Comparison of ENCODE assay signal across 22 mouse cellular contexts in genomic region chr4:155286090-155286489, GRCm38 (mm10). TPM values are rescaled to one million over a fixed set of nuclear protein-coding genes. Genes with fewer than 3 reads are reported as not detected.
DNase-seq lines count a peak whose midpoint lies in the region; ATAC-seq and TF ChIP-seq lines count a peak whose summit lies in the region.
"Had no signal": no experiment of that assay in that cellular context is flagged by ENCODE, and none has a peak within 500 bp of the region (broad histone marks: within the 10 kb centered on the region; RNA-seq: fewer than 3 reads in every experiment).

No protein-coding gene starts in this region.

- no peaks in the 10 kb centered on the region for H3K9me3 ChIP-seq in midbrain, embryonic 11.5 days (ENCODE audit: control insufficient read depth, low read length)
- H3K9me3 ChIP-seq in midbrain, embryonic 13.5 days, result no peaks in the 10 kb centered on the region
- H3K9me3 ChIP-seq in limb, embryonic 10.5 days (replicated peaks), result no peaks in the 10 kb centered on the region
- no peaks in the 10 kb centered on the region for H3K9me3 ChIP-seq in intestine, postnatal 0 days (ENCODE audit: control insufficient read depth)
- H3K9me3 ChIP-seq: embryonic facial prominence, embryonic 10.5 days; embryonic facial prominence, embryonic 12.5 days; forebrain, embryonic 13.5 days; forebrain, embryonic 15.5 days had no signal

- no peaks in the 10 kb centered on the region for H3K27me3 ChIP-seq in midbrain, embryonic 11.5 days (ENCODE audit: control insufficient read depth, insufficient read depth, low read length)
- no peaks in the 10 kb centered on the region for H3K27me3 ChIP-seq in midbrain, embryonic 13.5 days
- no peaks in the 10 kb centered on the region for H3K27me3 ChIP-seq in limb, embryonic 10.5 days (ENCODE audit: low read depth, poor library complexity, severe bottlenecking)
- no peaks in the 10 kb centered on the region for H3K27me3 ChIP-seq in intestine, postnatal 0 days (replicated peaks; ENCODE audit: control insufficient read depth, insufficient read depth, low read length)
- H3K27me3 ChIP-seq: embryonic facial prominence, embryonic 12.5 days; forebrain, embryonic 13.5 days; forebrain, embryonic 15.5 days; Patski had no signal

- peak; percentile 19 for DNase-seq in midbrain, embryonic 11.5 days (ENCODE audit: low spot score, missing footprints)
- DNase-seq in limb, embryonic 10.5 days (ENCODE audit: low spot score), result no peak
- no peak for DNase-seq in kidney, postnatal 36 days
- DNase-seq: adrenal gland, adult 8-10 months; adrenal gland, postnatal 14 days; adrenal gland, postnatal 36 days; B cell, adult 2 months; cerebellum, adult 11-12 months; cerebellum, adult 2 months; cerebellum, adult 9-10 months; cerebellum, postnatal 10 days; cerebellum, postnatal 25 days; forebrain, postnatal 0 days had no signal

- no peaks in the 10 kb centered on the region for H3K4me1 ChIP-seq in midbrain, embryonic 11.5 days (ENCODE audit: control insufficient read depth, insufficient read depth, low read length)
- H3K4me1 ChIP-seq in midbrain, embryonic 13.5 days (replicated peaks), result peaks cover 20% of the 10 kb centered on the region
- peaks cover 72% of the 10 kb centered on the region for H3K4me1 ChIP-seq in limb, embryonic 10.5 days
- H3K4me1 ChIP-seq in intestine, postnatal 0 days (replicated peaks; ENCODE audit: control insufficient read depth, insufficient read depth, low read length), result peaks cover 8% of the 10 kb centered on the region; the same call in 1 of the 2 replicates

- H3K9ac ChIP-seq in midbrain, embryonic 11.5 days (ENCODE audit: low read length), result no peak overlapping the region
- no peak overlapping the region for H3K9ac ChIP-seq in midbrain, embryonic 13.5 days (replicated peaks)
- no peak overlapping the region for H3K9ac ChIP-seq in intestine, postnatal 0 days (ENCODE audit: low read depth, low read length)
- H3K9ac ChIP-seq: embryonic facial prominence, embryonic 12.5 days; forebrain, embryonic 13.5 days; forebrain, embryonic 15.5 days; forebrain, postnatal 0 days had no signal

- ATAC-seq in midbrain, embryonic 11.5 days (ENCODE audit: low FRiP score), result no peak
- no peak for ATAC-seq in midbrain, embryonic 13.5 days
- no peak for ATAC-seq in intestine, postnatal 0 days
- ATAC-seq: activated CD4-positive, CD25-positive, alpha-beta regulatory T cell, adult 4 months; CD4-positive, CD25-positive, alpha-beta regulatory T cell, adult 4 months; forebrain, embryonic 13.5 days; forebrain, embryonic 15.5 days; forebrain, postnatal 0 days; Patski had no signal

- no peak overlapping the region for H3K4me2 ChIP-seq in midbrain, embryonic 11.5 days
- no peak overlapping the region for H3K4me2 ChIP-seq in midbrain, embryonic 13.5 days (replicated peaks)
- no peak overlapping the region for H3K4me2 ChIP-seq in intestine, postnatal 0 days (replicated peaks; ENCODE audit: low read depth)
- H3K4me2 ChIP-seq: embryonic facial prominence, embryonic 12.5 days; forebrain, embryonic 13.5 days; forebrain, embryonic 15.5 days had no signal

- H3K36me3 ChIP-seq in midbrain, embryonic 11.5 days (ENCODE audit: control insufficient read depth, insufficient read depth, low read length), result no peaks in the 10 kb centered on the region
- H3K36me3 ChIP-seq in midbrain, embryonic 13.5 days, result peaks cover 36% of the 10 kb centered on the region
- H3K36me3 ChIP-seq in limb, embryonic 10.5 days, result no peaks in the 10 kb centered on the region
- peaks cover 22% of the 10 kb centered on the region for H3K36me3 ChIP-seq in intestine, postnatal 0 days (ENCODE audit: control insufficient read depth, insufficient read depth)
- H3K36me3 ChIP-seq: embryonic facial prominence, embryonic 10.5 days; embryonic facial prominence, embryonic 12.5 days; forebrain, embryonic 15.5 days had no signal

- no peak for TF ChIP-seq CTCF in intestine, postnatal 0 days (IDR thresholded peaks at IDR 0.05; ENCODE audit: low read depth)

- H3K27ac ChIP-seq in midbrain, embryonic 11.5 days (ENCODE audit: low read depth, low read length), result no peak overlapping the region
- no peak overlapping the region for H3K27ac ChIP-seq in midbrain, embryonic 13.5 days
- H3K27ac ChIP-seq in limb, embryonic 10.5 days, result 0 out of 2 replicates have a peak overlapping the region, but pooled peaks have one; percentile 26
- H3K27ac ChIP-seq in intestine, postnatal 0 days (ENCODE audit: low read depth, low read length), result no peak overlapping the region
- H3K27ac ChIP-seq: forebrain, embryonic 13.5 days; forebrain, embryonic 15.5 days had no signal

- 93% methylated on average over 4 of the region's 4 CpGs for WGBS in midbrain, embryonic 11.5 days
- 94% methylated on average over 4 of the region's 4 CpGs for WGBS in midbrain, embryonic 13.5 days
- WGBS in limb, embryonic 10.5 days, result 95% methylated on average over 4 of the region's 4 CpGs
- WGBS in intestine, postnatal 0 days, result 87% methylated on average over 4 of the region's 4 CpGs

- H3K4me3 ChIP-seq in midbrain, embryonic 11.5 days (ENCODE audit: low read depth, low read length), result no peak overlapping the region
- no peak overlapping the region for H3K4me3 ChIP-seq in midbrain, embryonic 13.5 days (replicated peaks)
- no peak overlapping the region for H3K4me3 ChIP-seq in limb, embryonic 10.5 days
- H3K4me3 ChIP-seq in intestine, postnatal 0 days (ENCODE audit: low read depth, low read length), result no peak overlapping the region
- H3K4me3 ChIP-seq: embryonic facial prominence, embryonic 10.5 days; embryonic facial prominence, embryonic 12.5 days; forebrain, embryonic 13.5 days; forebrain, embryonic 15.5 days had no signal

RNA-seq across cellular contexts. Expression of gene Faap20, which starts 36.5 kb away (rescaled TPM):
- 101 and 110 TPM in 2 replicates for polyA plus RNA-seq in midbrain, embryonic 11.5 days (2014; fragmentation: Nextera tagmentation; extraction: Ambion mirVana)
- 91.2 and 92.7 TPM in 2 replicates for polyA plus RNA-seq in midbrain, embryonic 13.5 days (2015; fragmentation: Nextera tagmentation; extraction: Ambion mirVana)
- 104 and 107 TPM in 2 replicates for polyA plus RNA-seq in limb, embryonic 10.5 days (2016; fragmentation: Nextera tagmentation; extraction: Ambion mirVana)
- 54.6 and 57.8 TPM in 2 replicates for polyA plus RNA-seq in intestine, postnatal 0 days (2015; fragmentation: Nextera tagmentation; extraction: Ambion mirVana)
